Mouse (Mus musculus) MEL (cell line): ENCODE data around the gene Dpm2.

Experiments used
- MAFK ChIP-seq: IDR thresholded peaks from 2 replicates; pipeline ENCODE4 v1.6.1; 2011; ENCODE audit warnings: low read depth, mild to moderate bottlenecking, low read length, improper control_type of control experiment, borderline replicate concordance
- SMC3 ChIP-seq: IDR thresholded peaks from 2 replicates; pipeline ENCODE4 v1.6.1; 2011; ENCODE audit warnings: low read depth, low read length, improper control_type of control experiment
- USF1 ChIP-seq: IDR thresholded peaks from 2 replicates; pipeline ENCODE4 v1.6.1; 2014; ENCODE audit warnings: low read depth, mild to moderate bottlenecking, inconsistent platforms, low read length, improper control_type of control experiment, moderate library complexity

DNA sequence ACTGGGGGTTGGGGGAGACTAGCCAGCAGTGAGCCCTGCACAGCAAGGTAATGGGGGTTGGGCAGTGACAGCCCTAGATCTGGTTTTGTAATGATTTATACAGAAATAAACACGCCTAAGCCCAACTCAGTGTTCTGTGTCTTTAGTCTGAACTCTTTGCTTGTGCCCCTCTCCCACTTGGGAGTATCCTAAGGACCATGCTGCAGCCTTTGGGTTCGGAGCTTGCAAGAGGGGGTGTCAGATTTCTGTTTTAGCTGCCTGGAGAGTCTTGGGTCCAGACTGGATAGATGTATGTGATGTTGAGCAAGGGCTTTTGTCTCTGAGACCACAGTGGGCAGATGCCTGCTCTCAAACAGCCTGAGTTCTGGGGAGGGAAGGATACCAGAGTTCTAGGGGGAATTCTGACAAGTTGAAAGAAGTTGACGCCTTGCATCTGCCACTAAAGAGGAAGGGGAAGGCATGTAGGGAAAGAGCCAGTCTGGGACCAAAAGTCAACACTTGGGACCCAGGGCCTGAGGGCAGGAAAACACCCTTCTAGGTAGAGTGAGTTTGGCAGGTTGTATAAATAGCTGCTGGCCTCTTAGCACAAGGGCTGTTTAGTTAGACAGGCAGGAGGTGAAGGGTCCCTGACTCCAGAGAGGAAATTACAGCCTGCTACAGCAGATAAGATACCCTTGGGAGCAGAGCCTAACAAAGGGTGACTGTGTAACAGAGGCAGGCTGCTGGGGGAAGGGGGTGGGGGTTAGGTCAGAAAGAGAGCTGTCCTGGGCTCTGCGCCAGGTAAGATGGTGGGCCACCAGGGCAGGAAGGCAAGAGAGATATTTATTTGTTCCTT lies 50.2 kb downstream of the Dpm2 start:
- TF ChIP-seq MAFK (no peak), USF1 (no peak), SMC3 (no peak)
